Comparison of ENCODE assay signal across 8 mouse cellular contexts in genomic region chr15:3979061-3979848, GRCm38 (mm10). TPM values are rescaled to one million over a fixed set of nuclear protein-coding genes. Genes with fewer than 3 reads are reported as not detected.
DNase-seq lines count a peak whose midpoint lies in the region; ATAC-seq lines count a peak whose summit lies in the region.

TSS of gene Fbxo4 (minus strand) at chr15:3979573.

- peak within 1 kb of the TSS; percentile 94 for H3K9ac ChIP-seq in hindbrain, embryonic 13.5 days

- ATAC-seq in hindbrain, embryonic 13.5 days (ENCODE audit: low FRiP score) = peak; percentile 96

- H3K27ac ChIP-seq in hindbrain, embryonic 13.5 days = peak within 1 kb of the TSS; percentile 97

- peak within 1 kb of the TSS; percentile 67 for H3K4me2 ChIP-seq in hindbrain, embryonic 13.5 days

- WGBS in hindbrain, embryonic 13.5 days = 2% methylated on average over 57 of the region's 61 CpGs

- H3K9me3 ChIP-seq in hindbrain, embryonic 13.5 days = no peaks in the 10 kb centered on the region

- peak; percentile 69 for DNase-seq in R1 (ENCODE audit: low read depth, low spot score)
- DNase-seq in cerebellum, postnatal 25 days = peak; percentile 89 to 92
- peak; percentile 47 to 66 for DNase-seq in frontal cortex, postnatal 25 days (ENCODE audit: low spot score in 2 of 2)
- DNase-seq in layer of hippocampus, postnatal 14 days (ENCODE audit: low spot score in 2 of 2) = peak; percentile 68 to 73
- peak; percentile 92 for DNase-seq in lung, postnatal 10 days
- peak; percentile 76 for DNase-seq in ovary, postnatal 14 days (ENCODE audit: low spot score)
- DNase-seq in thymus, postnatal 14 days = peak; percentile 58

- H3K36me3 ChIP-seq in hindbrain, embryonic 13.5 days = peaks cover 9% of the 10 kb centered on the region

- H3K4me3 ChIP-seq in hindbrain, embryonic 13.5 days = peak within 1 kb of the TSS; percentile 64

- H3K27me3 ChIP-seq in hindbrain, embryonic 13.5 days = no peaks in the 10 kb centered on the region

- peaks cover 7% of the 10 kb centered on the region for H3K4me1 ChIP-seq in hindbrain, embryonic 13.5 days (replicated peaks)

RNA-seq across cellular contexts. Expression of gene Fbxo4, which starts in this region (rescaled TPM):
- 8.2 and 8.3 TPM in 2 replicates for polyA plus RNA-seq in hindbrain, embryonic 13.5 days (2015; fragmentation: Nextera tagmentation; extraction: Ambion mirVana)
- 1 to 10 TPM; 8.0 to 8.2 TPM for total RNA-seq in layer of hippocampus, postnatal 14 days (2021)

Comparison
In these comparisons a context has a peak if more than half of its experiments do, and no peak if none do; other contexts are left out.
1. Peak in every context shown above with its lines: DNase-seq, ATAC-seq, H3K4me3 ChIP-seq and H3K27ac ChIP-seq.